Mouse (Mus musculus) small intestine, adult 2 months (tissue): ENCODE data around the gene Pkn1.

Experiments
- CTCF ChIP-seq: fragments of 200-500 bp; IDR thresholded peaks from 2 replicates; pipeline ENCODE4 v1.5.1; 2012; ENCODE audit warnings: low read depth, mild to moderate bottlenecking, control low read depth, inconsistent platforms, low read length, moderate library complexity, mixed read lengths; ENCODE audit not compliant: insufficient replicate concordance, insufficient read length; ENCODE audit errors: extremely low read depth
- POLR2A ChIP-seq: fragments of 200-500 bp; IDR thresholded peaks from 2 replicates; pipeline ENCODE4 v1.6.1; 2012; ENCODE audit warnings: low read depth, mild to moderate bottlenecking, control low read depth, inconsistent platforms, low read length, moderate library complexity

GRCm38 (mm10) chr8:83721405-83722025 lies 22.5 kb upstream of the Pkn1 start:
- TF ChIP-seq CTCF = no peak
- TF ChIP-seq POLR2A = no peak
